Mouse (Mus musculus) midbrain, embryonic 13.5 days (tissue): ENCODE measurements around the gene Trim54. TPM values are rescaled to one million over a fixed set of nuclear protein-coding genes. Genes with fewer than 3 reads are reported as not detected.

Experiments used
- ATAC-seq: fragments of 200-750 bp; cut with Nextera tagmentation; 2 replicates; pipeline ENCODE4 v1.8.0; 2017; ENCODE audit warnings: mild to moderate bottlenecking, moderate TSS enrichment, moderate library complexity
- H3K27ac ChIP-seq: fragments of 300-500 bp; sonication (generic); 2 replicates; pipeline ENCODE4 v1.5.1; 2015; ENCODE audit warnings: inconsistent platforms, mild to moderate bottlenecking, moderate library complexity
- H3K27me3 ChIP-seq: fragments of 300-500 bp; sonication (generic); 2 replicates; pipeline ENCODE4 v1.6.1; 2015; ENCODE audit warnings: mild to moderate bottlenecking, inconsistent platforms
- H3K36me3 ChIP-seq: fragments of 300-500 bp; sonication (generic); 2 replicates; pipeline ENCODE4 v1.6.1; 2015; ENCODE audit warnings: mild to moderate bottlenecking, inconsistent platforms
- H3K4me1 ChIP-seq: fragments of 300-500 bp; sonication (generic); replicated peaks from 2 replicates; pipeline ENCODE4 v1.6.1; 2015; ENCODE audit warnings: inconsistent platforms
- H3K4me2 ChIP-seq: fragments of 300-500 bp; sonication (generic); replicated peaks from 2 replicates; pipeline ENCODE4 v1.6.1; 2015; ENCODE audit warnings: moderate library complexity, mild to moderate bottlenecking, inconsistent platforms
- H3K4me3 ChIP-seq: fragments of 300-500 bp; sonication (generic); replicated peaks from 2 replicates; pipeline ENCODE4 v1.5.1; 2015; ENCODE audit warnings: mild to moderate bottlenecking, inconsistent platforms
- H3K9ac ChIP-seq: fragments of 300-500 bp; sonication (generic); replicated peaks from 2 replicates; pipeline ENCODE4 v1.6.1; 2015; ENCODE audit warnings: mild to moderate bottlenecking, inconsistent platforms
- H3K9me3 ChIP-seq: fragments of 300-500 bp; sonication (generic); 2 replicates; pipeline ENCODE4 v1.6.1; 2016; ENCODE audit warnings: mild to moderate bottlenecking, inconsistent platforms
- WGBS: fragments of 180-500 bp; shearing (Covaris S2); methylation state at CpG from one replicate; pipeline ENCODE4 v1.1.7; 2015; 5-methylcytosine and 5-hydroxymethylcytosine counted together
- polyA plus RNA-seq: library from polyadenylated mRNA; unstranded; fragments of >200 nt; fragmentation: Nextera tagmentation; extraction: Ambion mirVana; gene quantifications from 2 replicates; pipeline ENCODE4 v1.2.1, GENCODE M21; 2015

The Trim54 gene
- polyA plus RNA-seq, 1 experiment from 2014 or later: not detected

- no peaks in the 10 kb centered on the region for H3K27me3 ChIP-seq
- peaks cover 91% of the 10 kb centered on the region for H3K36me3 ChIP-seq
- no peaks in the 10 kb centered on the region for H3K4me1 ChIP-seq
- H3K9ac ChIP-seq: no peak overlapping the region
- H3K4me3 ChIP-seq: no peak overlapping the region
- no peaks in the 10 kb centered on the region for H3K9me3 ChIP-seq
- H3K27ac ChIP-seq: no peak overlapping the region
- no peak for ATAC-seq
- H3K4me2 ChIP-seq: no peak overlapping the region
Measured at GRCm38 (mm10) chr5:31162462-31162861, 46.0 kb downstream of the Trim54 start.

- no peak overlapping the region for H3K9ac ChIP-seq
- H3K4me1 ChIP-seq: no peaks in the 10 kb centered on the region
- 94% methylated on average over 1 of the region's 1 CpGs for WGBS
- no peak overlapping the region for H3K4me3 ChIP-seq
- no peaks in the 10 kb centered on the region for H3K9me3 ChIP-seq
- H3K27me3 ChIP-seq: no peaks in the 10 kb centered on the region
- H3K36me3 ChIP-seq: peaks cover 91% of the 10 kb centered on the region
- H3K4me2 ChIP-seq: no peak overlapping the region
- no peak for ATAC-seq
- no peak overlapping the region for H3K27ac ChIP-seq
Measured at GRCm38 (mm10) chr5:31164878-31165277, 48.4 kb downstream of the Trim54 start.

GRCm38 (mm10) chr5:31168630-31169029, 52.1 kb downstream of the Trim54 start:
- Histone ChIP-seq H3K27ac (no peak overlapping the region), H3K27me3 (no peaks in the 10 kb centered on the region), H3K4me3 (no peak overlapping the region), H3K4me1 (no peaks in the 10 kb centered on the region), H3K4me2 (no peak overlapping the region), H3K36me3 (peaks cover 95% of the 10 kb centered on the region), H3K9me3 (no peaks in the 10 kb centered on the region), H3K9ac (no peak overlapping the region)
- WGBS: 92% methylated on average over 4 of the region's 4 CpGs
- ATAC-seq: no peak

GRCm38 (mm10) chr5:31179301-31179765, 62.8 kb downstream of the Trim54 start:
- peak overlapping the region; percentile 98 for H3K4me3 ChIP-seq
- H3K9me3 ChIP-seq: no peaks in the 10 kb centered on the region
- WGBS: under 1% methylated on average over 25 of the region's 25 CpGs
- H3K4me1 ChIP-seq: peaks cover 29% of the 10 kb centered on the region
- H3K36me3 ChIP-seq: peaks cover 9% of the 10 kb centered on the region
- H3K4me2 ChIP-seq: peak overlapping the region; percentile 98
- peak; percentile 82 for ATAC-seq
- H3K27ac ChIP-seq: peak overlapping the region; percentile 95
- H3K9ac ChIP-seq: peak overlapping the region; percentile 80
- H3K27me3 ChIP-seq: no peaks in the 10 kb centered on the region

- no peaks in the 10 kb centered on the region for H3K27me3 ChIP-seq
- H3K9ac ChIP-seq: peak within 1 kb of the TSS; percentile 80
- 0 out of 2 replicates have a peak, but pooled peaks cover 3% of the 10 kb centered on the region for H3K36me3 ChIP-seq
- peaks cover 29% of the 10 kb centered on the region for H3K4me1 ChIP-seq
- H3K27ac ChIP-seq: peak within 1 kb of the TSS; percentile 95
- peak; percentile 99 for ATAC-seq
- no peaks in the 10 kb centered on the region for H3K9me3 ChIP-seq
- peak within 1 kb of the TSS; percentile 98 for H3K4me2 ChIP-seq
- H3K4me3 ChIP-seq: peak within 1 kb of the TSS; percentile 98
- WGBS: under 1% methylated on average over 59 of the region's 59 CpGs
Measured at GRCm38 (mm10) chr5:31179766-31180630, 63.5 kb downstream of the Trim54 start, which contains the start of the genes Gm29609 and Gtf3c2. Gene Gm29609 (minus strand): TSS chr5:31179911. Gene Gtf3c2 (minus strand): TSS chr5:31180144.

- 95% methylated on average over 9 of the region's 9 CpGs for WGBS
- 0 out of 2 replicates have a peak, but pooled peaks cover 3% of the 10 kb centered on the region for H3K36me3 ChIP-seq
- H3K27me3 ChIP-seq: no peaks in the 10 kb centered on the region
- no peak overlapping the region for H3K4me2 ChIP-seq
- no peak overlapping the region for H3K9ac ChIP-seq
- peaks cover 29% of the 10 kb centered on the region for H3K4me1 ChIP-seq
- H3K27ac ChIP-seq: no peak overlapping the region
- no peak overlapping the region for H3K4me3 ChIP-seq
- no peak for ATAC-seq
- H3K9me3 ChIP-seq: no peaks in the 10 kb centered on the region
Measured at GRCm38 (mm10) chr5:31181183-31181770, 64.8 kb downstream of the Trim54 start.

GRCm38 (mm10) chr5:31183678-31184077, 67.2 kb downstream of the Trim54 start:
- Histone ChIP-seq H3K9ac (no peak overlapping the region), H3K4me2 (no peak overlapping the region), H3K9me3 (no peaks in the 10 kb centered on the region), H3K4me3 (no peak overlapping the region), H3K27ac (no peak overlapping the region), H3K27me3 (no peaks in the 10 kb centered on the region), H3K36me3 (peaks cover 20% of the 10 kb centered on the region), H3K4me1 (peaks cover 10% of the 10 kb centered on the region)
- no peak for ATAC-seq
- WGBS: 66% methylated on average over 4 of the region's 4 CpGs

Other genes with a start within 250 kb of the Trim54 start
- gene Tmem214, start 248.7 kb upstream of the Trim54 start, polyA plus RNA-seq: 57.7 and 59.7 TPM in 2 replicates
- gene Agbl5, start 228.0 kb upstream of the Trim54 start, polyA plus RNA-seq: 23.3 and 29.2 TPM in 2 replicates
- 270 and 306 TPM in 2 replicates for gene Ost4, start 208.9 kb upstream of the Trim54 start, polyA plus RNA-seq
- 14.1 and 16.6 TPM in 2 replicates for gene Emilin1, start 203.3 kb upstream of the Trim54 start, polyA plus RNA-seq
- gene Khk, start 195.3 kb upstream of the Trim54 start, polyA plus RNA-seq: 5.6 and 6.8 TPM in 2 replicates
- 23.0 TPM in 2 replicates for gene Cgref1, start 171.1 kb upstream of the Trim54 start, polyA plus RNA-seq
- 108 and 129 TPM in 2 replicates for gene Preb, start 156.4 kb upstream of the Trim54 start, polyA plus RNA-seq
- not detected in 2 replicates for gene Tcf23, start 148.1 kb upstream of the Trim54 start, polyA plus RNA-seq
- 156 and 160 TPM in 2 replicates for gene Atraid, start 68.4 kb upstream of the Trim54 start, polyA plus RNA-seq
- 17.3 and 19.3 TPM in 2 replicates for gene Slc5a6, start 67.8 kb upstream of the Trim54 start, polyA plus RNA-seq
- gene Cad, start 61.9 kb upstream of the Trim54 start, polyA plus RNA-seq: 16.1 and 19.1 TPM in 2 replicates
- gene Dnajc5g, start 10.4 kb upstream of the Trim54 start, polyA plus RNA-seq: not detected in 2 replicates
- gene Slc30a3, start 8.5 kb upstream of the Trim54 start, polyA plus RNA-seq: 15.9 and 16.8 TPM in 2 replicates
- not detected in 2 replicates for gene Ucn, start 22.1 kb downstream of the Trim54 start, polyA plus RNA-seq
- gene Mpv17, start 37.5 kb downstream of the Trim54 start, polyA plus RNA-seq: 54.7 and 57.5 TPM in 2 replicates
- 0.86 and 1.1 TPM in 2 replicates for gene Gm29609, start 63.2 kb downstream of the Trim54 start, polyA plus RNA-seq
- gene Gtf3c2, start 63.4 kb downstream of the Trim54 start, polyA plus RNA-seq: 78.1 and 80.2 TPM in 2 replicates
- gene Snx17, start 76.5 kb downstream of the Trim54 start, polyA plus RNA-seq: 135 and 140 TPM in 2 replicates
- 71.5 and 74.6 TPM in 2 replicates for gene Eif2b4, start 76.7 kb downstream of the Trim54 start, polyA plus RNA-seq
- 12.5 and 20.5 TPM in 2 replicates for gene Zfp513, start 85.6 kb downstream of the Trim54 start, polyA plus RNA-seq
- gene Ppm1g, start 104.0 kb downstream of the Trim54 start, polyA plus RNA-seq: 174 and 175 TPM in 2 replicates
- 153 and 160 TPM in 2 replicates for gene Nrbp1, start 124.2 kb downstream of the Trim54 start, polyA plus RNA-seq
- gene Gm9970, start 124.5 kb downstream of the Trim54 start, polyA plus RNA-seq: 0.54 and 0.63 TPM in 2 replicates
- gene Krtcap3, start 135.0 kb downstream of the Trim54 start, polyA plus RNA-seq: 1.7 and 3.4 TPM in 2 replicates
- gene Ift172, start 174.4 kb downstream of the Trim54 start, polyA plus RNA-seq: 34.4 and 36.0 TPM in 2 replicates
- 63.2 and 74.5 TPM in 2 replicates for gene Fndc4, start 179.4 kb downstream of the Trim54 start, polyA plus RNA-seq
- 0.12 and 0.43 TPM in 2 replicates for gene Gckr, start 180.7 kb downstream of the Trim54 start, polyA plus RNA-seq